Mouse (Mus musculus) kidney, adult 2 months (tissue): ENCODE results near the gene Abl2. TPM values are rescaled to one million over a fixed set of nuclear protein-coding genes. Genes with fewer than 3 reads are reported as not detected.

Experiments
- DNase-seq: peaks from one replicate; pipeline ENCODE4 v3.0.0; 2021
- H3K27ac ChIP-seq: fragments of 200-500 bp; 2 replicates; pipeline ENCODE4 v1.5.1; 2012; ENCODE audit warnings: low read depth, low read length, control low read depth, inconsistent platforms; ENCODE audit not compliant: insufficient read depth
- H3K27me3 ChIP-seq: fragments of 200-500 bp; replicated peaks from 2 replicates; pipeline ENCODE4 v1.6.1; 2012; ENCODE audit warnings: mild to moderate bottlenecking, moderate library complexity, low read length, inconsistent platforms; ENCODE audit not compliant: control insufficient read depth, insufficient read depth
- H3K36me3 ChIP-seq: fragments of 200-500 bp; 2 replicates; pipeline ENCODE4 v1.6.1; 2012; ENCODE audit warnings: mild to moderate bottlenecking, moderate library complexity, low read length, inconsistent platforms; ENCODE audit not compliant: control insufficient read depth, insufficient read depth
- H3K4me1 ChIP-seq: fragments of 200-500 bp; 2 replicates; pipeline ENCODE4 v1.6.1; 2011; ENCODE audit warnings: low read length; ENCODE audit not compliant: control insufficient read depth, insufficient read depth
- H3K4me3 ChIP-seq: fragments of 200-500 bp; 2 replicates; pipeline ENCODE4 v1.5.1; 2011; ENCODE audit warnings: mild to moderate bottlenecking, low read depth, low read length, control low read depth; ENCODE audit not compliant: insufficient read depth
- CTCF ChIP-seq: fragments of 200-500 bp; conservative IDR thresholded peaks from 2 replicates; pipeline ENCODE4 v1.5.1; 2011; ENCODE audit warnings: low read depth, mild to moderate bottlenecking, control low read depth, low read length, moderate library complexity, mixed read lengths; ENCODE audit not compliant: insufficient read depth, insufficient read length
- POLR2A ChIP-seq: fragments of 200-500 bp; IDR thresholded peaks from one replicate; pipeline ENCODE4 v1.6.1; 2011; ENCODE audit warnings: low read depth, low read length, control low read depth
- WGBS: fragments of 180-500 bp; shearing (Covaris S2); methylation state at CpG from one replicate; pipeline ENCODE4 v1.1.7; 2018; 5-methylcytosine and 5-hydroxymethylcytosine counted together
- polyA plus RNA-seq: library from polyadenylated mRNA; depleted of rRNA; stranded (reverse); fragments of >200 nt; gene quantifications from 2 replicates; pipeline ENCODE4 v1.2.3, GENCODE M21; 2012

Abl2 gene
- polyA plus RNA-seq, 1 experiment = 7.5 TPM

DNA sequence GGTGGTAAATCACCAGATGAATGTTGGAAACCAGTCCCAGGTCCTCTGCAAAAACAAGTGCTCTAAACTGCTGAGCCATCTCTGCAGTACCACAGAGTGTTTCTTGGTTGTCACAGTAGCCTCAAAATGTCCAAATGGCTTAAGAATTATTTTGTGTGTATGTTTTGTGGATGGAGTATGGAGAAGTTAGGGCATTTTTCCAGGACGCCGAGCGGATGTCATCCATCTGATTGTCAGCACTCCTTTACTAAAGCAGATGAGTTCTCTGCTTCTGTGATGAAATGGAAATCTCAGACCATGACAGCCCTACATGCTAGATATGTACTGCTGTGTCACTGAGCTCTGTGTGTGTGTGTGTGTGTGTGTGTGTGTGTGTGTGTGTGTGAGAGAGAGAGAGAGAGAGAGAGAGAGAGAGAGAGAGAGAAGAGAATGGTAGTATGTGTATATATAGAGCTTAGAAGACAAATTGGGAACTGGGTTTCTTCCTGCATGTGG is 31.3 kb downstream of the Abl2 start:
- Histone ChIP-seq H3K4me3 (no peak overlapping the region), H3K36me3 (no peaks in the 10 kb centered on the region), H3K4me1 (no peaks in the 10 kb centered on the region), H3K27me3 (no peaks in the 10 kb centered on the region), H3K27ac (no peak overlapping the region)
- 84% methylated on average over 3 of the region's 3 CpGs for WGBS
- DNase-seq = no peak
- TF ChIP-seq CTCF (no peak), POLR2A (no peak)

DNA sequence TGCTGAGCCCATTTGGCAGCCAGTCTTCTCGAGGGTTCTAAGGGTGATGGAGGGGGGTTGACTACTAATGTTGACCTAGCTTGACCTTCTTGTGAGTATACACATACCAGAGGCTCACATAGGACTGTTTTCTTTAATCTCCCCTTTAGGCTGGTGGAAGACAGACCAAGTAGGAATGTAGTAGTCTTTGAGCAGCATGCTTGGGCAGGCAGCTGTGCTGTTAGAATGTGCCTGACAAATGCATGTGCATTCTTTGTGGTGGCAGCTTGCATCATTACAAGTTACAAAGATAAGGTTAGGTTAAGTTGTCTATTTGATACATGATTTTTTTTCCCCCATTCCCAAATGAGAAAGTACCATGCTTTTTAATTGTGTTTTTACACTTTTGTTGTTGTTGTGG is 31.8 kb downstream of the Abl2 start:
- TF ChIP-seq POLR2A (no peak), CTCF (no peak)
- Histone ChIP-seq H3K27ac (no peak overlapping the region), H3K4me1 (no peaks in the 10 kb centered on the region), H3K4me3 (no peak overlapping the region), H3K36me3 (no peaks in the 10 kb centered on the region), H3K27me3 (no peaks in the 10 kb centered on the region)
- DNase-seq = no peak
- 26% methylated on average over 1 of the region's 1 CpGs for WGBS

DNA sequence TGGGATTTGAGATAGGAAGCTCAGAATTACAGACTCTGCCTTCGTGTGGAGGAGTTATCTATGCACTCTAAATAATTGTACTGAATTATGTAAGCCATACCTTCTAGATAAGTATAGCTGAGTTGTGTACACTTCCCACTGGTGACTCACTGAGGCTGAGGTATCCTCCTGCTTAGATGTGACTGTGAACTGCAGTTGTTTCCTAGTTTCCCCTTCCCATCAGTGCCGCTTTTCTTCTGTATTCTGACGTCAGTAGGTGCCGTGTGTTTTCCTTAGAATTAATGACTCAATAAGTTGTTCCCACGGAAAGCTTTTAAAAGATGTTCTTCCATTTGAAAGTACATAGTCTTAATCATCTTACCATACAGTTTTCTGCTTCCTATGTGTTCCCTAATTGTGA is 34.7 kb downstream of the Abl2 start:
- no peak for TF ChIP-seq CTCF
- TF ChIP-seq POLR2A = no peak
- no peak for DNase-seq
- Histone ChIP-seq H3K27ac (no peak overlapping the region), H3K4me1 (peaks cover 2% of the 10 kb centered on the region; the same call in 1 of the 2 replicates), H3K36me3 (no peaks in the 10 kb centered on the region), H3K4me3 (no peak overlapping the region), H3K27me3 (no peaks in the 10 kb centered on the region)
- WGBS = 77% methylated on average over 5 of the region's 5 CpGs

DNA sequence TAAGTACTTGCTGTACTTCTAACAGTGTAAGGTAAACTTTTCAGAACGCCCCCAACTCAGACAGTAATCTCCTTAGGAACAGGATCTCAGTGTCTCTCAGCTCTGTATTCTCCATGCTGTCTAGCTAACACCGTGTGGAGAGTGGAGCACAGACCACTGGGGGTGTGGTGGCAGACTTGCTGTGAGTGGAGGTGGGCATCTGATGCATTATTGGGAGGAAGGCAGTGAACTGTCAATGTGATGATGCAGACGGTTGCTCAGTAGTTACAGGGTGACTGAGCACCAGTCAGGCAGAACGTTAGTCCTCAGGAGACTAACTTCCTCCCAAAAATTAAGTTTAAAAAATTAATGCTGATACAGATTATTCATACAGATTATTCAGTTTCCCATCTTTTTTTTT is 38.5 kb downstream of the Abl2 start:
- 55% methylated on average over 4 of the region's 4 CpGs for WGBS
- TF ChIP-seq POLR2A (no peak), CTCF (no peak)

DNA sequence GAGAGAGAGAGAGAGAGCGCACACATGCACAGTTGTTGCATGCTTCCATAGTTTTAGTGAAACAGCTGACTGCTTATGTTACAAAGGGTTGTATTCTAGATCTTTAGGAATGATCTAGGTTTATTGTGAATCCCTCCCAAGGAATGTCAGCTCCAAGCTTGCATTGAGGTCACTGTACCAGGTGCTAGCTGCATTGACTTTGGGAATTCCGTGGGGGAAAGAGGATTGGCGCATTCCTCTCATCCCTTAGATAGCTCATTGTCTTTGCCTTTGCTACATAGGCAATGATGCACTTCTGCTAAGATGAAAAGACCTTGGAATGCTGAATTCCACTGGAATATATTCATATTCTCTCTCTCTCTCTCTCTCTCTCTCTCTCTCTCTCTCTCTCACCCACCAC is 44.0 kb downstream of the Abl2 start:
- no peak for DNase-seq
- Histone ChIP-seq H3K36me3 (no peaks in the 10 kb centered on the region), H3K27me3 (no peaks in the 10 kb centered on the region), H3K4me3 (no peak overlapping the region), H3K4me1 (peaks cover 8% of the 10 kb centered on the region; the same call in 1 of the 2 replicates), H3K27ac (no peak overlapping the region)
- TF ChIP-seq POLR2A (no peak), CTCF (no peak)
- 79% methylated on average over 3 of the region's 3 CpGs for WGBS

More for the DNA sequence above, 38.5 kb downstream of the Abl2 start:
- peaks cover 2% of the 10 kb centered on the region; the same call in 1 of the 2 replicates for H3K4me1 ChIP-seq
- H3K27ac ChIP-seq = no peak overlapping the region
- H3K27me3 ChIP-seq = no peaks in the 10 kb centered on the region
- DNase-seq = no peak
- no peaks in the 10 kb centered on the region for H3K36me3 ChIP-seq
- H3K4me3 ChIP-seq = no peak overlapping the region

DNA sequence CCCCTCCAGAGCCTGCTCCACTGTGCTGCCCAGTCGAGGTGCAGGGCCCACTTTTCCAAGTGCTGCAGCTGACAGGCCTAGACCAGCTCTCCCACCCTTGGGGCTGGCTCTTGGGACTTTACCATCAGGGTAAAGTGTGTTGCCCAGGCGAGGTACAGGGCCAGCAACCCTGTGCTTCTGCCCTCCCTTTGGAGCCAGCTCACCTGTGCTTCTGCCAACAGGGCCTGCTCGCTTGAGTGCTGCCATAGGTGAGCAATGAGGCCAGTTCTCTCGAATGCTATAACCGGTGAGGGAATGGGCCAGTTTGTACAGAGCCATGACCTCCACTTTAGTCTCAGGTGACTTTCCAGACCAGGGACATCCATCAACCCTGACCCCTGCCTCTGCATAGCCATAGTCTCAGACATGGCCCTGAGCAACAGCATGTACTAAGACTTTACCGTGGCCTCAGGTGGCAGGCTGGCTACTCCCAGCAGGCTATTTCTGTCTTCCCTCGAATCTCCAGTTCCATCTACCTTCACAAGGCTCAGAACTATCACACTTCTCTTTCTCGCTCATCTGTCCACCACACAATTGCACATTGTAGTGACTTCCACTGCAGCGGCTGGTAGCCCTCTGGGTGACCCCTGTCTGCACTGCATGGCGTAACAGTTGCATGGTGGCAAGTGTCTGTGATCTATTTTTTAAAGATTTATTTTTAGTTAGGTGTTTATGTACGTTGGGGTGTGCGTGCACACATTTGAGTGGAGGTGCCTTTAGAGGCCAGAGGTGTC is 46.7 kb downstream of the Abl2 start:
- H3K27ac ChIP-seq = no peak overlapping the region
- H3K36me3 ChIP-seq = no peaks in the 10 kb centered on the region
- no peak overlapping the region for H3K4me3 ChIP-seq
- peaks cover 8% of the 10 kb centered on the region; the same call in 1 of the 2 replicates for H3K4me1 ChIP-seq
- H3K27me3 ChIP-seq = no peaks in the 10 kb centered on the region
- 58% methylated on average over 12 of the region's 12 CpGs for WGBS
- TF ChIP-seq CTCF (no peak), POLR2A (no peak)
- DNase-seq = peak; percentile 55

DNA sequence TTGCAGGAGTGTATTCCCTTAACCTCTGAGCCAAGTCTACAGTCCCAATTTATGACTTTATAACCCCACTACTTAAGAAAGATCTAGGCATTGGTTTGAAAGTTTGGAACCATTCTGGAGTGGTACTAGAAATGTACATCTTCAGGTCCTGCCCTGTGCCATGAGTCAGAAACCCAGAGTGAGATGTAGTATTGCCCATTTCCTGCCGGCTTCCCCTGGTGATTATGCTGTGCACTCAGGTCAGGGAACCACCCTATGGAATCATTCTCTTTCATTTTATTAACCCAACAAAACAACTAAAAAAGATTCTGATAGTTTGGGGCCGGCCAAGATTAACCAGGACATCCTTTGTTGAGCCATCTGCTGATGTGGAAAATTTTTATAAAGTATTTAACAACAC is 47.4 kb downstream of the Abl2 start:
- H3K27ac ChIP-seq = no peak overlapping the region
- no peaks in the 10 kb centered on the region for H3K27me3 ChIP-seq
- 51% methylated on average over 2 of the region's 2 CpGs for WGBS
- H3K4me1 ChIP-seq = peaks cover 8% of the 10 kb centered on the region; the same call in 1 of the 2 replicates
- H3K4me3 ChIP-seq = no peak overlapping the region
- TF ChIP-seq POLR2A = no peak
- DNase-seq = no peak
- H3K36me3 ChIP-seq = no peaks in the 10 kb centered on the region
